In genomic region chr7:144554123-144554472, GRCm38 (mm10) we compare ENCODE assay signal across 8 mouse cellular contexts. TPM values are rescaled to one million over a fixed set of nuclear protein-coding genes. Genes with fewer than 3 reads are reported as not detected.
DNase-seq lines count a peak whose midpoint lies in the region; ATAC-seq lines count a peak whose summit lies in the region.

No protein-coding gene starts in this region.

- H3K4me1 ChIP-seq in lung, embryonic 16.5 days (replicated peaks; ENCODE audit: control insufficient read depth, insufficient read depth, low read length), result peaks cover 15% of the 10 kb centered on the region
- H3K4me1 ChIP-seq in erythroblast, embryonic 14.5 days (ENCODE audit: control insufficient read depth), result peaks cover 44% of the 10 kb centered on the region
- peaks cover 7% of the 10 kb centered on the region; the same call in 1 of the 2 replicates for H3K4me1 ChIP-seq in limb, embryonic 11.5 days (ENCODE audit: control insufficient read depth, insufficient read depth, low read length)
- H3K4me1 ChIP-seq in neural tube, embryonic 15.5 days, result peaks cover 35% of the 10 kb centered on the region

- H3K4me3 ChIP-seq in lung, embryonic 16.5 days (ENCODE audit: low read length), result peak overlapping the region; percentile 98
- peak overlapping the region; percentile 92 for H3K4me3 ChIP-seq in erythroblast, embryonic 14.5 days (replicated peaks)
- H3K4me3 ChIP-seq in limb, embryonic 11.5 days (ENCODE audit: low read depth, low read length), result peak overlapping the region; percentile 88
- H3K4me3 ChIP-seq in neural tube, embryonic 15.5 days (replicated peaks), result peak overlapping the region; percentile 95

- 19% methylated on average over 8 of the region's 8 CpGs for WGBS in lung, embryonic 16.5 days
- WGBS in limb, embryonic 11.5 days, result 31% methylated on average over 8 of the region's 8 CpGs
- 24% methylated on average over 8 of the region's 8 CpGs for WGBS in neural tube, embryonic 15.5 days

- peak overlapping the region; percentile 74 for H3K9ac ChIP-seq in lung, embryonic 16.5 days (ENCODE audit: low read length)
- H3K9ac ChIP-seq in limb, embryonic 11.5 days (ENCODE audit: low read length), result peak overlapping the region; percentile 84; the same call in 1 of the 2 replicates
- H3K9ac ChIP-seq in neural tube, embryonic 15.5 days (replicated peaks), result peak overlapping the region; percentile 74

- peak overlapping the region; percentile 81 for H3K4me2 ChIP-seq in lung, embryonic 16.5 days (ENCODE audit: low read depth, low read length)
- peak overlapping the region; percentile 80 for H3K4me2 ChIP-seq in limb, embryonic 11.5 days (ENCODE audit: low read depth, severe bottlenecking)
- H3K4me2 ChIP-seq in neural tube, embryonic 15.5 days, result peak overlapping the region; percentile 78

- no peaks in the 10 kb centered on the region for H3K27me3 ChIP-seq in lung, embryonic 16.5 days (ENCODE audit: control insufficient read depth, insufficient read depth, low read depth, low read length)
- peaks cover 6% of the 10 kb centered on the region for H3K27me3 ChIP-seq in erythroblast, embryonic 14.5 days (ENCODE audit: control insufficient read depth)
- H3K27me3 ChIP-seq in limb, embryonic 11.5 days (ENCODE audit: control insufficient read depth, insufficient read depth, low read length), result no peaks in the 10 kb centered on the region
- H3K27me3 ChIP-seq in neural tube, embryonic 15.5 days (replicated peaks), result 0 out of 2 replicates have a peak, but pooled peaks cover 7% of the 10 kb centered on the region

- H3K27ac ChIP-seq in lung, embryonic 16.5 days (ENCODE audit: low read length), result peak overlapping the region; percentile 38; the same call in 1 of the 2 replicates
- H3K27ac ChIP-seq in limb, embryonic 11.5 days (replicated peaks; ENCODE audit: low read depth, low read length), result no peak overlapping the region
- H3K27ac ChIP-seq in neural tube, embryonic 15.5 days (replicated peaks), result peak overlapping the region; percentile 85

- no peak for DNase-seq in lung, postnatal 10 days
- no peak for DNase-seq in limb, embryonic 11.5 days (ENCODE audit: low spot score)
- no peak for DNase-seq in cerebellum, adult 18-20 months
- DNase-seq in urinary bladder, postnatal 25 days (ENCODE audit: low spot score), result no peak

- H3K9me3 ChIP-seq in lung, embryonic 16.5 days (ENCODE audit: control insufficient read depth, low read length), result no peaks in the 10 kb centered on the region
- no peaks in the 10 kb centered on the region for H3K9me3 ChIP-seq in erythroblast, embryonic 14.5 days (ENCODE audit: control insufficient read depth, low read length)
- no peaks in the 10 kb centered on the region for H3K9me3 ChIP-seq in limb, embryonic 11.5 days (ENCODE audit: control insufficient read depth, low read length)
- no peaks in the 10 kb centered on the region for H3K9me3 ChIP-seq in neural tube, embryonic 15.5 days (replicated peaks)

- H3K36me3 ChIP-seq in lung, embryonic 16.5 days (ENCODE audit: control insufficient read depth, insufficient read depth, low read length), result peaks cover 15% of the 10 kb centered on the region
- H3K36me3 ChIP-seq in erythroblast, embryonic 14.5 days (ENCODE audit: control insufficient read depth), result peaks cover 34% of the 10 kb centered on the region
- H3K36me3 ChIP-seq in limb, embryonic 11.5 days (ENCODE audit: control insufficient read depth, insufficient read depth, low read length), result peaks cover 4% of the 10 kb centered on the region; the same call in 1 of the 2 replicates
- peaks cover 19% of the 10 kb centered on the region for H3K36me3 ChIP-seq in neural tube, embryonic 15.5 days

- no peak for ATAC-seq in lung, embryonic 16.5 days (ENCODE audit: low read depth)
- no peak for ATAC-seq in limb, embryonic 11.5 days (ENCODE audit: insufficient number of reproducible peaks, low FRiP score, low TSS enrichment, low read depth)
- ATAC-seq in neural tube, embryonic 15.5 days (ENCODE audit: low FRiP score), result peak; percentile 53; the same call in 1 of the 2 replicates
- no peak for ATAC-seq in inflammation-experienced regulatory T-cells, adult 6 months

RNA-seq across cellular contexts. Expression of gene Ppfia1, which starts 0.6 kb away (rescaled TPM):
- 16.4 and 25.9 TPM in 2 replicates for polyA plus RNA-seq in lung, embryonic 16.5 days (2015; fragmentation: Nextera tagmentation; extraction: Ambion mirVana)
- 4.9 and 6.1 TPM in 2 replicates for polyA plus RNA-seq in erythroblast, embryonic 14.5 days (2012)
- polyA plus RNA-seq in limb, embryonic 11.5 days (2014; fragmentation: Nextera tagmentation; extraction: Ambion mirVana), result 41.8 and 47.9 TPM in 2 replicates
- polyA plus RNA-seq in neural tube, embryonic 15.5 days (2015; fragmentation: Nextera tagmentation; extraction: Ambion mirVana), result 22.3 and 25.6 TPM in 2 replicates
- 10 to 100 TPM; 13.8 to 29.4 (median 21.1) TPM for polyA plus RNA-seq in inflammation-experienced regulatory T-cells, adult 6 months (2017; shearing (Covaris generic))

RNA-seq across cellular contexts. Expression of gene Fadd, which starts 28.2 kb away (rescaled TPM):
- polyA plus RNA-seq in lung, embryonic 16.5 days (2015; fragmentation: Nextera tagmentation; extraction: Ambion mirVana), result 11.5 and 12.7 TPM in 2 replicates
- polyA plus RNA-seq in erythroblast, embryonic 14.5 days (2012), result 0.16 and 0.23 TPM in 2 replicates
- polyA plus RNA-seq in limb, embryonic 11.5 days (2014; fragmentation: Nextera tagmentation; extraction: Ambion mirVana), result 11.3 and 12.3 TPM in 2 replicates
- 4.9 and 5.5 TPM in 2 replicates for polyA plus RNA-seq in neural tube, embryonic 15.5 days (2015; fragmentation: Nextera tagmentation; extraction: Ambion mirVana)
- 1 to 10 TPM; 6.0 to 7.9 (median 7.1) TPM for polyA plus RNA-seq in inflammation-experienced regulatory T-cells, adult 6 months (2017; shearing (Covaris generic))
